Mouse (Mus musculus) MEL (cell line): ENCODE measurements at regions not wholly inside any gene's neighbourhood (a gene's known extent, or its start where the extent isn't known, plus 50 kb on each side); places are given as distances from the start of the nearest gene placed in this dataset.

ENCODE experiments used
- DNase-seq: peaks from one replicate; pipeline ENCODE4 v3.0.0; 2011; ENCODE audit warnings: low read depth, low spot score
- H3K27ac ChIP-seq: 2 replicates; pipeline ENCODE4 v1.5.1; 2012; ENCODE audit warnings: low read depth, mild to moderate bottlenecking, control low read depth, low read length, moderate library complexity; ENCODE audit not compliant: control insufficient read depth
- H3K27me3 ChIP-seq, 2 experiments: fragments of 150-350 bp in 1 of 2; sonication (generic) in 1 of 2; 2 replicates each; pipeline ENCODE4 v1.6.1; 2012; ENCODE audit warnings: low read length in 2 of 2, mild to moderate bottlenecking in 2 of 2, improper control_type of control experiment in 1 of 2, moderate library complexity in 1 of 2; ENCODE audit not compliant: insufficient read depth in 2 of 2, control insufficient read depth in 1 of 2
- H3K36me3 ChIP-seq, 2 experiments: 2 replicates each; pipeline ENCODE4 v1.6.1; 2012 to 2014; ENCODE audit warnings: low read length in 2 of 2, improper control_type of control experiment in 1 of 2, inconsistent platforms in 1 of 2, mild to moderate bottlenecking in 1 of 2; ENCODE audit not compliant: insufficient read depth in 2 of 2, control insufficient read depth in 1 of 2
- H3K4me1 ChIP-seq, 2 experiments: fragments of 150-350 bp in 1 of 2; sonication (generic) in 1 of 2; 2 replicates each; pipeline ENCODE4 v1.6.1; 2012; ENCODE audit warnings: low read length in 2 of 2, improper control_type of control experiment in 1 of 2, mild to moderate bottlenecking in 1 of 2; ENCODE audit not compliant: insufficient read depth in 2 of 2, control insufficient read depth in 1 of 2
- H3K4me3 ChIP-seq, 2 experiments: fragments of 150-350 bp in 1 of 2; sonication (generic) in 1 of 2; 2 replicates each; pipeline ENCODE4 v1.5.1; 2012; ENCODE audit warnings: low read depth in 2 of 2, low read length in 2 of 2, mild to moderate bottlenecking in 2 of 2, moderate library complexity in 2 of 2, control low read depth in 1 of 2, improper control_type of control experiment in 1 of 2; ENCODE audit not compliant: control insufficient read depth in 1 of 2, insufficient read depth in 1 of 2
- H3K79me2 ChIP-seq: 2 replicates; pipeline ENCODE4 v1.6.1; 2012; ENCODE audit warnings: mild to moderate bottlenecking, low read length, moderate library complexity; ENCODE audit not compliant: control insufficient read depth, poor library complexity, insufficient read depth
- H3K9ac ChIP-seq: 2 replicates; pipeline ENCODE4 v1.6.1; 2012; ENCODE audit warnings: low read depth, mild to moderate bottlenecking, control low read depth, low read length, moderate library complexity; ENCODE audit not compliant: control insufficient read depth, poor library complexity, severe bottlenecking
- H3K9me3 ChIP-seq: fragments of 150-350 bp; sonication (generic); replicated peaks from 2 replicates; pipeline ENCODE4 v1.6.1; 2012; ENCODE audit warnings: mild to moderate bottlenecking, low read length, improper control_type of control experiment, moderate library complexity; ENCODE audit not compliant: insufficient read depth
- CHD2 ChIP-seq: IDR thresholded peaks from 2 replicates; pipeline ENCODE4 v1.6.1; 2011; ENCODE audit warnings: low read length, improper control_type of control experiment
- CTCF ChIP-seq, 3 experiments: IDR thresholded peaks in 2 of 3; conservative IDR thresholded peaks in 1 of 3; 2 replicates each; pipeline ENCODE4 v1.5.1; 2011 to 2012; ENCODE audit warnings: low read length in 3 of 3, low read depth in 2 of 3, mild to moderate bottlenecking in 2 of 3, improper control_type of control experiment in 1 of 3, inconsistent platforms in 1 of 3, mixed read lengths in 1 of 3, moderate library complexity in 1 of 3; ENCODE audit not compliant: control insufficient read depth in 1 of 3, insufficient read depth in 1 of 3, poor library complexity in 1 of 3, severe bottlenecking in 1 of 3
- E2F4 ChIP-seq: IDR thresholded peaks from 2 replicates; pipeline ENCODE4 v1.6.1; 2011; ENCODE audit warnings: low read depth, low read length, improper control_type of control experiment, borderline replicate concordance
- ETS1 ChIP-seq: IDR thresholded peaks from 2 replicates; pipeline ENCODE4 v1.6.1; 2012; ENCODE audit warnings: low read depth, mild to moderate bottlenecking, inconsistent platforms, low read length, improper control_type of control experiment, moderate library complexity
- GABPA ChIP-seq: IDR thresholded peaks from 2 replicates; pipeline ENCODE4 v1.6.1; 2012; ENCODE audit warnings: low read depth, mild to moderate bottlenecking, inconsistent platforms, low read length, improper control_type of control experiment, moderate library complexity
- GATA1 ChIP-seq: IDR thresholded peaks from 2 replicates; pipeline ENCODE4 v1.6.1; 2011; ENCODE audit warnings: low read depth, low read length, improper control_type of control experiment
- HCFC1 ChIP-seq: IDR thresholded peaks from 2 replicates; pipeline ENCODE4 v1.6.1; 2012; ENCODE audit warnings: low read depth, mild to moderate bottlenecking, inconsistent platforms, low read length, improper control_type of control experiment, moderate library complexity
- KAT2A ChIP-seq: conservative IDR thresholded peaks from 2 replicates; pipeline ENCODE4 v1.6.1; 2012; ENCODE audit warnings: low read depth, low read length, improper control_type of control experiment, inconsistent platforms
- MAFK ChIP-seq: IDR thresholded peaks from 2 replicates; pipeline ENCODE4 v1.6.1; 2011; ENCODE audit warnings: low read depth, mild to moderate bottlenecking, low read length, improper control_type of control experiment, borderline replicate concordance
- MAZ ChIP-seq: IDR thresholded peaks from 2 replicates; pipeline ENCODE4 v1.6.1; 2012; ENCODE audit warnings: low read depth, mild to moderate bottlenecking, inconsistent platforms, low read length, improper control_type of control experiment
- MEF2A ChIP-seq: IDR thresholded peaks from 2 replicates; pipeline ENCODE4 v1.6.1; 2014; ENCODE audit warnings: low read depth, mild to moderate bottlenecking, inconsistent platforms, low read length, improper control_type of control experiment; ENCODE audit not compliant: poor library complexity, insufficient replicate concordance, severe bottlenecking; ENCODE audit errors: extremely low read depth
- MXI1 ChIP-seq: IDR thresholded peaks from 2 replicates; pipeline ENCODE4 v1.6.1; 2011; ENCODE audit warnings: mild to moderate bottlenecking, low read depth, low read length, improper control_type of control experiment
- POLR2A ChIP-seq, 2 experiments: IDR thresholded peaks; 2 replicates each; pipeline ENCODE4 v1.6.1; 2011 to 2012; ENCODE audit warnings: low read length in 2 of 2, mild to moderate bottlenecking in 2 of 2, control low read depth in 1 of 2, improper control_type of control experiment in 1 of 2, low read depth in 1 of 2, moderate library complexity in 1 of 2; ENCODE audit not compliant: control insufficient read depth in 1 of 2, insufficient read depth in 1 of 2, poor library complexity in 1 of 2
- POLR2AphosphoS2 ChIP-seq: IDR thresholded peaks from 2 replicates; pipeline ENCODE4 v1.6.1; 2011; ENCODE audit warnings: low read length, improper control_type of control experiment
- POLR2AphosphoS5 ChIP-seq: IDR thresholded peaks from 2 replicates; pipeline ENCODE4 v1.6.1; 2012; ENCODE audit warnings: low read depth, borderline replicate concordance, mild to moderate bottlenecking, inconsistent platforms, low read length, moderate library complexity, mixed read lengths
- RAD21 ChIP-seq: IDR thresholded peaks from 2 replicates; pipeline ENCODE4 v1.6.1; 2011; ENCODE audit warnings: mild to moderate bottlenecking, low read depth, low read length, improper control_type of control experiment
- SIN3A ChIP-seq: IDR thresholded peaks from 2 replicates; pipeline ENCODE4 v1.6.1; 2012; ENCODE audit warnings: low read length, improper control_type of control experiment, inconsistent platforms
- TAL1 ChIP-seq: IDR thresholded peaks from 2 replicates; pipeline ENCODE4 v1.6.1; 2012; ENCODE audit warnings: mild to moderate bottlenecking, inconsistent platforms, low read length, moderate library complexity, mixed read lengths
- TCF12 ChIP-seq: IDR thresholded peaks from 2 replicates; pipeline ENCODE4 v1.6.1; 2014; ENCODE audit warnings: low read depth, mild to moderate bottlenecking, inconsistent platforms, low read length, improper control_type of control experiment, moderate library complexity
- ZC3H11A ChIP-seq: IDR thresholded peaks from 2 replicates; pipeline ENCODE4 v1.6.1; 2012; ENCODE audit warnings: low read depth, mild to moderate bottlenecking, inconsistent platforms, low read length, improper control_type of control experiment
- ZMIZ1 ChIP-seq: IDR thresholded peaks from 2 replicates; pipeline ENCODE4 v1.6.1; 2012; ENCODE audit warnings: low read depth, mild to moderate bottlenecking, inconsistent platforms, low read length, improper control_type of control experiment, moderate library complexity

DNA sequence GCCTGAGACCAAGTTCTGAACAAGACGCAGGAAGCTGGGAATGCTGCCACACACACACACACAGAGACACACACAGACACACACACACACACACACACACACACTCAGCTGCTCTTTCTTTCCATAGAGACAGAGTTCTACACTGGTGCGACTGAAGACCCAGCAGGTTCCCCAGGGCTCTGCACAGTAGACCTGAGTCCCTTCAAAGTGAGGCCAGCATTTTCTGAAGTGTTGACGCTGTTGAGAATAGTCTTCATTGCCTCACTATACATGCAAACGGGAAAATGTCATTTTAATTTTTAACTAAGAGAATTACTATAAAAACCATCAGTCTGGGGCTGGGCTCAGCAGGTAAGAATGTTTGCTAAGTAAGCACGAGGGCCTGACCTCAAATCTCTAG is 92.9 kb upstream of the Nebl start:
- H3K79me2 ChIP-seq: no peaks in the 10 kb centered on the region
- H3K9me3 ChIP-seq: no peaks in the 10 kb centered on the region
- no peaks in the 10 kb centered on the region for H3K27me3 ChIP-seq
- TF ChIP-seq TCF12 (no peak), CTCF (IDR thresholded peaks at IDR 0.05 in 2 of 3, conservative IDR thresholded peaks at IDR 0.05 in 1 of 3; ENCODE audit: control insufficient read depth in 1 of 3, insufficient read depth in 1 of 3, low read depth in 2 of 3, low read length in 3 of 3, poor library complexity in 1 of 3, severe bottlenecking in 1 of 3) (no peak), POLR2AphosphoS2 (no peak), KAT2A (no peak), CHD2 (no peak), MXI1 (no peak), HCFC1 (no peak), GABPA (no peak), MEF2A (no peak), POLR2AphosphoS5 (no peak), SIN3A (no peak), E2F4 (no peak), MAZ (no peak), RAD21 (no peak), MAFK (no peak), ETS1 (no peak), GATA1 (no peak), POLR2A (IDR thresholded peaks at IDR 0.05; ENCODE audit: control insufficient read depth in 1 of 2, insufficient read depth in 1 of 2, low read depth in 1 of 2, low read length in 2 of 2, poor library complexity in 1 of 2) (no peak), ZMIZ1 (no peak)
- H3K4me1 ChIP-seq: no peaks in the 10 kb centered on the region
- no peak for DNase-seq
- H3K4me3 ChIP-seq: no peak overlapping the region
- H3K27ac ChIP-seq: no peak overlapping the region
- H3K36me3 ChIP-seq: no peaks in the 10 kb centered on the region
- H3K9ac ChIP-seq: no peak overlapping the region

DNA sequence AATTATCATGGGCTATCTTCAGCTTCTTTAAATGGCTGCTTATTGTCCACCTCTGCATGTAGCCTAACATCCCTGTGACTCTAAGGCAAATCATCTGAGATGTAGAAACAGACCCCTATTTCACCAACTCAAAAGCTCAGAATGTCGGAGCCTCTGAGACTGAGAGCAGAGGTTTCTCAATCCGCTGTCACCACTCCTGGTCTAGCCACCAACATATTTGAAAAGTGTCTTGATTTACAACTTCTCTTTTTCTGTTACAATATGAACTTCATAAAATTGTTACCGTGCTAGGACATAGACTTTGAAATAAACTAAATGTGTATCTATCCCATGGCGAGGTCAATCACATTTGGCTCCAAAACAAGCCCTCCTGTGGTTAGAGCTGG is 91.3 kb upstream of the Nebl start:
- no peak overlapping the region for H3K4me3 ChIP-seq
- H3K4me1 ChIP-seq: no peaks in the 10 kb centered on the region
- no peaks in the 10 kb centered on the region for H3K36me3 ChIP-seq
- no peaks in the 10 kb centered on the region for H3K79me2 ChIP-seq
- H3K27me3 ChIP-seq: no peaks in the 10 kb centered on the region
- no peak overlapping the region for H3K27ac ChIP-seq
- no peak overlapping the region for H3K9ac ChIP-seq
- no peaks in the 10 kb centered on the region for H3K9me3 ChIP-seq
- no peak for DNase-seq
- no peak for TF ChIP-seq TAL1
- no peak for TF ChIP-seq ZC3H11A
- no peak for TF ChIP-seq RAD21
- TF ChIP-seq POLR2AphosphoS5: no peak
- TF ChIP-seq, all 39 proteins: peak for 0
